Mouse (Mus musculus) right cerebral cortex, adult 2 months (tissue): ENCODE results near the gene B430218F22Rik.
"Not testable (repeated sequence)": the region's sequence is repeated elsewhere in the genome, so short reads cannot be mapped to it uniquely, and the experiment has no call there.

Experiments used
- DNase-seq, 2 experiments: peaks; one replicate each; pipeline ENCODE4 v3.0.0; 2021 to 2022; ENCODE audit warnings: low spot score in 2 of 2

The B430218F22Rik gene

DNA sequence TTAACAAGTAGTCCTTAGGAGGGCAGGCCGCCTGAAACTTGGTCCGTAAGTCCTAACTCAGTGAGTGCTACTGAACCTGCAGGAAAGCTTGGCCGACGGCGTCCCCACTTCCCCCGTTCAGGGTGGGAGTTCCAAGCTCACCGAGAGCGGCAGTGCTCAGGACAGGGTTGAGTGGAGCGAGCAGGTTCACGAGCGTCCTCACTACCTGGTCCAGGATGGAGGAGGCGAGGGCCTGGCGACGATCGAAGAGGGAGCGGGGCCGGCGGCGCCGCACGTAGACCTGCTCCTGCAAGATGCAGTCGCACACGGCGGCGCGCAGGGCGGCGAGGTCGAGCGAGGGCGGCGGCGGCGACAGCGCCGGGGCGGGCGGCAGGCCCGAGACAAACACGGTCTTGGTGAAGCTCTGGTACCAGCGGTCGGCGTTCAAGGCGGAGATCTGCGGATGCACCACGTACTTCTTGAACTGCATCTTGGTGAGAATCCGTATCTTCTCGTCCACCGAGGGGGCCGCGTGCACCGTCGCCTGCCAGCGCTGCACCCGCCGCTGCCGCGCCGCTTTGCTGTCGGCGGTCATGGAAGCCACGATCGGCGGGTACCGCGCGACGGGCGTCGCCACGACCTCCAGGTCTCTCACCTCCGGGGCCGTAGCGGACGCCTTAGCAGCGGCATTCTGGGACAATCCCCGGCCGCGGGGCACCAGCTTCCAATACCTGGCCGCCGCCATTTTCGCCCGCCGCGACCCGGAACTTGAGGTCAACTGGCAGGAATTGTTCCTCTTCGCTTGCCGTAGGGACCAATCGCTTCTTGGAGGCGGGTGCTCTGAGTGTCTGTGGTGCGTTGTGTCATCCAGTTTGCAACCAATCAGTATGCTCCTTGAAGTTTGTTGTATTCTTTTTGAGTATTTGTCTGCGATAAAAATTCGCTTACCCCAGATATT, at the start of gene B430218F22Rik, which contains the start of gene Mrps30:
Gene B430218F22Rik (plus strand): TSS at position 120 of the 937 bp plus-strand sequence.
Gene Mrps30 (minus strand): TSS at position 742 of the 937 bp plus-strand sequence.
- peak; percentile 95 to 99 for DNase-seq

DNA sequence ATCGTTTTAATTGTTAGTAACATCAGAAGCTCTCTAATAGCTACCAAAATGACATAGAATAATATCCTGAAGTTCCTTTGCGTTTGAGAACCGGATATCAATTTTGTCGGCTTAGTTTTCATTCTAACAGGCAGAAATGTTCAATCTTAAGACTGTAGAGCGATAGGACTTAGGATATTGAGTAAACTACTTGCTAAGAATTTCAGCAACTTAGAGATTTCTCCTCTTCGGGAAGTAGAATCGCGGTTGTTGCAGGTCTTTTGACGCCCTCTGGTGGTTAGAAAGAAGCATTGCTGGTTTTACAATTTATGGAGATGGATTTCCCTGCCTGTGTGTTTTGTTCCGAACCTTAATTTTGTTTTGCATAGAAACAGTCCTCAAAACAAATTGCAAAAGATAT, 36.2 kb upstream of the B430218F22Rik start:
- no peak for DNase-seq

DNA sequence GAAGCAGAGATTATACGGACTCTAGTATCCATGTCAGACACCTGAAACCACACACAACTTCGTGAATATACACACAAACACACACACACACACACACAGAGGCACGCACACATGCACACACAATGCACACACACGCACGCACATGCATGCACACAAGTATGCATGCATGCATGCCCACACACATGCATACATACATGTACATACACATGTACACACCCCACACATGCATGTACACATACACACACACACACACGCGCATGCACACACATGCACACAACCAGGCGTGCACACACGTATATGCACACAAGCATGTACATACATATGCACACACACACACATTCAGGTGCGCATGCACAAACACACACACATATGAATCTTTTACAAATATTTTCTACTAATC, 35.6 kb upstream of the B430218F22Rik start:
- no peak for DNase-seq

DNA sequence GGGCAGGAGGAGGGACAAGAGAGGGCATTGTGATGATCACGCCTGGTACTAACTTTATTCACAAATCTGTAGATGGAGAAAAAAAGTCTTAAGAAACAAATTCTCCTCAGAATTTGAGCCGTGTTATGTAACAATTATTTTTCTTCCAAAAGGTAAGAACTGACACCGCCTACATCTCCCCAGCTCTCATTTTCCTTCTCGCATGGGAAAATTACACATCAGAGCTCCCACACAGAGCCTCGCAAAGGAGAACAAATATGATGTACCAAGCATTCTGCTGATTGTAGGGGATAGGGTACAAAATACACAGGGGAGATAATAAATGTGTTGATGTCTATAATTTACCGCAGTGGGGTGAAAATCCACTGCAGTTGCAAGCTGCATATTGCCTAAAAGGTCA, 23.1 kb upstream of the B430218F22Rik start:
- peak; percentile 47 to 50 for DNase-seq

DNA sequence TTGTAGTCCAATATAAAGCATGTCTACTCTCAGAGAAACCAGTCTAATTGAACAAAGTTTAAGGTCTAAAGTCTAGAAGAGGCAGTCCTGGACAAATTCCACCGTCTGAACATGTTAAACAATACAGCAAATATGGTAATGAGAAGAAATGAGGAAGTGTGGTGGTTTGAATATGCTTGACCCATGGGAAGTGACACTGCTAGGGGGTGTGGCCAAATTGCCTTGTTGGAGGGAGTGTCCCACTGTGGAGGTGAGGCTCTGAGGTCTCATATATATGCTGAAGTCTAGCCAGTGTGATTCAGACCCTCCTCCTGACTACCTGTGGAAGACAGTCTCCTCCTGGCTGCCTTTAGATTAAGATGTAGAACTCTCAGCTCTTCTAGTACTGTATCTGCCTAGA, 20.7 kb upstream of the B430218F22Rik start:
- DNase-seq: no peak

DNA sequence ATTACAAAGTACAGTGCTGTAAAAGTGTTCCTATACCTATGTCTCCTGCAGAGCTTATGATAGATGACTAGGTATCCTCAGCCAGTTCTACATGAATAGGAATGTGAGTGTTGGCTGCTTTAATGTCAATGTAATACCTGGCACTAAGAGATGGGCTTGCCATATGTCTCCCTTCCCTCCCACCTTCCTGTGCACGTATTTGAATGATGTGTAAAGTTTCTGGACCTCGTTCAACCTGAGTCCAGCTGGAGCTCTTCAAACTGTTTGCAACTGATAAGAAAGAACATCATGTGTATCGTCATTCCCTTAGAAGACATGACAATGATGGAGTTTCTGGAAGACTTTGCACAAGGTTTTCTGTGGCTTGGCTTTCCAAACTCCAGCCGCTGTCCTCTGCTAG, 13.6 kb upstream of the B430218F22Rik start:
- DNase-seq: peak in 1 of 2 experiments; percentile 21

DNA sequence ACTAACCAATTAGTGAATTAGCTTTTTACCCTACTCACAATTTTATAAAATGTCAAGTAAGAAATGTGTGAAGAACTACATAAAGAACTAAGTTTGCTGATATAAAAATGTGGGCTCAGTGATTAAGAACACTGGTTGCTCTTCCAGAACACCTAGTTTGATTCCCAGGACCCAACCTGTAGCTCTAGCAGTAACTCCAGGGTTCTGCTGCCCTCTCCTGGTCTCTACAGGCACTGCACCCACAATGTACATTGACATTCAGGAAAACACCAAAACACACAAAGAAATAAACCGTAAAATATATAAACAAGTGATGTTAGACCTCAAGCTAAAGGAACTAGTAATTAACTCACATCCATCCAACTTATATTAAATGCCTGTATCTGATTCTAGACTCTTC, 7.3 kb upstream of the B430218F22Rik start:
- DNase-seq: peak; percentile 77 to 80

DNA sequence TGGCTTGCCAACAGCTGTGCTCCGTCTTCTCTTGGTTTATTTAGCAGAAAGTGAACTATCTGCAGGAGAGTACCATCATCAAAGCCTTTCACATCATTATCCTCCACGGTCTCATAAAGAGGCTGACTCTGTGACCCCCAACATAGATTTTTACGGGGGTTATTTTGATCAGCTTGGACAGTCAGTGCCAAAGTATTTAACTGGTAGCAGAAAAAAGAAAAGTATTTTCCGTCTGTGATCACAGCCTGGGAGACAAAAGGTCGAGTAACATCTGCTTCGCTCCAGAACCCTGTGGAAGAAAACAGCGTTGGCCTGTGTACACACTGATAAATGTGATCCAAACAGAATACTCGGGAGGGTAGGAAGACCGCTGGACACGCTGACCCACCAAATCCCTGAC, 6.0 kb upstream of the B430218F22Rik start:
- no peak for DNase-seq

DNA sequence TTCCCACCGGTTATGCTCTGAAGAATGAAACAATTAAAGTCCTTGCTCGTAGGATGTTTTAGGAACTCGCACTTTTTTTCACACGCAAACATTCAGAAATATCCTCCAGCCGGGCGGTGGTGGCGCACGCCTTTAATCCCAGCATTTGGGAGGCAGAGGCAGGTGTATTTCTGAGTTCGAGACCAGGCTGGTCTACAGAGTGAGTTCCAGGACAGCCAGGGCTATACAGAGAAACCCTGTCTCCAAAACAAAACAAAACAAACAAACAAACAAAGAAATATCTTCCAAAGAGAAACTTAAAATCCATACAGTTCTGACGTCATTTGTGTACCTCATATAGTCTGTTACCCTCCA, 995 bp downstream of the B430218F22Rik start:
- not testable (repeated sequence) for DNase-seq

DNA sequence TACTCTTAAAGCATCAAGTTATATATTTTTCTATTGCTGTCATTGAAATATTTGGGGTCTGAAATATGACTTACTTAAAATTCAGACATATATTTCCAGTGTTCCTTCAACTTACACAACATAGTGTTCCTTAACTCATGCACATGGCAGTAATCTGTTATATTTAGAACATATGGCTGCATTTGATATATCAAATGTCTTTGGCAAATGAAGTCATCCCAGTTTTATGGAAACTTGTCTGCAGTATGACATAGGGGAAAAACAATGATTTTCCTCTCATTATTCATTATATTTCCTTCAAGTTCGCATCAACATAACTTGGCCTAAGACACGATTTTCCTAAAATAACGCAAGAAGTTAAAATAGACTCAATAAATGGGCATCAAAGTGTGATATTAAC, 9.4 kb downstream of the B430218F22Rik start:
- no peak for DNase-seq

DNA sequence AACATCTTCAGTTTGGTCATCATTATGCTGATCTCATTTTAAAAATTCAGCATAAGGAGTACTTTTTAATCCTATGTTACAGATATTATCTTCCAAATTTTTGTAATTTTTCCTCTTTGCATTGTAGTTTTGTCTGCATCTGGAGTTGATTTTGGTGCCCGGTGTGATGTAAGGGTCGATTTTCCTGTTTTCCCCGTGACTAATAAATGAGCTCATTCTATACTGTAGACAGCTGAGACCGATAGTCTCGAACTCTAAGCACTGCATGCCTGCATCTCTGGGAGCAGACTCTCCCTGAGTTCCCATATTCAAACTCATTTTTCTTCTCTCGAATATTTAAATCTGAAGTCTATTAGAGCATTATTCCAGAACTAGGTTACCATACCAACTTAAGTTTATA, 13.9 kb downstream of the B430218F22Rik start:
- no peak for DNase-seq

DNA sequence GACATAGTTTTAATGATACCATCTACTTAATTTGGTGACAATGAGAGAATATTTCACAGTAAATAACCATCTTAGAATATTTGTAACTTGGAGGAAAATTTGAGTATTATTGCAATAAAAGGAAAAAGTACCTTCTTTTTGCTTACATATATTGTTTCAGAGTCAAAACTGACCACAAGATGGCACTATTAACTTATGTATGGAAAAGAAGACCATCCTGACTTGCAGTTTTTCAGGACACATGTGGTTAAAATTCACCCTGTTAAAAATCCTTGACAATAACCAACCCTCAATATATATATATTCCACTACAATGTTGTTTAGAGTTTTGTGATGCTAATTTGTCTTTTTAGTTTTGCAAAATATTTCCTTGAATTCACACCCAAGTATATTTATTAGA, 17.1 kb downstream of the B430218F22Rik start:
- no peak for DNase-seq

DNA sequence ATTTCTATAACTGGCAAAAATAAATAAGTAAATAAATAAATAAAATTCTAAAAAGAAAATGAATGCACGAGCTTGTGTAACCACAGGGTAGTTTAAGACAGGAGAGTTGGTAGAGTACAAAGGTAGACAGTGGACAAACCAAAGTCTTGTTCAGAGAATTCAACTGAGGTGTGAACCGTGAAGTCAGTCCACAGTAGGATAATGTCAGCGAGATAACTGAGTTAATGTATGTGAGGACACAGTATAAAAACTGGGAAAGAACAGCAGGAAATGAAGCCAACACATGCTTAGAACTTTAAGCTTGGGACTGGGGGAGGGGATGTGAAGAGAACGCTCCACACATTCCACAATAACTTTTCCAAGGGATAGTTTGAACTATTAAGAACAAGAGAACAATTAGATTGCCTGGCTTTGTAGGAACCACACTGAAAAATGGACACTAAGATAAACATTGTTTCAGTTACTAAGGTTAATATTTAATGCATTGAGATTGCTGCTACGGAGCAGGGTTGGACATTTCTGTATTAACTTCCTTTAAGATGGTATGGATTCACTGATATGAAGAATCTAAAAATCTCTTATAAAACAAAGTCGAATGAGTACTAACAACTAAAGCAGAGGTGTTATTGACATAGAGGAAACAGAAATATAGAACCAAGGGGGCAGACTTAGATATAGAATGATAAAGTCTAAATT, 25.0 kb downstream of the B430218F22Rik start:
- DNase-seq: no peak

DNA sequence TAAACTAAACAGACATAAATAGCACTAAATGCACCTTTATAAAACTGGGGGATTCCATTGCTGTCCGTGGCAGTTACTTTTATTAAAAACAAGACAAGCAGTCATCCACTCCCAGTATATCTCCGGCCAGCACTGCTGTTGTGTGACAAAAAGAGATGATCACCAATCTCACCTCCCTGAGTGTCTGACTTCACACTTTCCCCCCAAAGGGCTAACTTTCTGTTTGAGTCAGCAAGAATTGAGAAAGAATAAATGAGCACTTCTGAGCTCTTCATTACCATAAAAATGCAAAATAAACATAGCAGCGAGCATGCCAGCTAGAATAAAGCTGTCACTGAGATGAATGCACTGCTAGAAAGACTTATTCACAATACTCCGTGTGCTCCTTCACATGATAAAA, 31.7 kb downstream of the B430218F22Rik start:
- DNase-seq: no peak

DNA sequence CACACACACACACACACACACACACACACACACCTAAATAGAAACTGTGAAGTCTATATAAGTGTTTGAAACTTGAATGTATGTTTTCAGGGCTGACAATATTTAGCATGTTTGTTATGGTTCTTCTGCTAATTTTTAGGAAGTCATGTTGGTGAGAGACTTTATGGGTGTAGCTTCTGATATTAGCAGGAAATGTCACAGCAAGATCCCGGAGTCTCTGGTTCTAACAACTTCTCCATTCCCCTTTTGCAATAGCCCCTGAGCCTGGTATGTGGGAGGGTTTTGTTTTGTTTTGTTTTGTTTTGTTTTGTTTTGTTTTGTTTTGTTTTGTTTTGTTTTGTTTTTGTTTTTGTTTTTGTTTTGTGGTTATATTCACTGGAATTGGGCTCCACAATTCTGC, 34.0 kb downstream of the B430218F22Rik start:
- DNase-seq: no peak

DNA sequence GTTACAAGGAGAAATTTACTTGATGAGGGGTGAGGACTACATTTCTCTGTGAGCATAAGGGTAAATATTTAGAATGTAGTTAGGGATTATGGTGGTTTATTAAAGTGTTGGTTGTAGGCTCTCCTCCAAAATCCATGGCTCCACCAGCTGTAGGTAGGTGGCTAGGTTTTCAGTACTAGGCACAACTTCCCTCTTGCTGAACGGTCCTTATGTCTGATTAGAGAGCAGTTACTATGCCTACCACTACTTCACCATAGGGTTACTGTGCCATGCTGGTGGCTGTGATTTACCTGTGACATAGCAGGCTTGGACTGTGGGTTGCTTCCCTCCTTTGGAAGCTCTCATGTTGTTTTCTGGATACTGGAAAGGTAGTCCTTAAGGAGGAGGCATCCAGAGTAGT, 34.4 kb downstream of the B430218F22Rik start:
- DNase-seq: no peak
